Mouse (Mus musculus): ENCODE measurements around the gene Sipa1l2. TPM values are rescaled to one million over a fixed set of nuclear protein-coding genes. Genes with fewer than 3 reads are reported as not detected.

The Sipa1l2 gene
- polyA plus RNA-seq, 1 experiment from 2014 or later = 20.2 TPM

GRCm38 (mm10) chr8:125532953-125533352 lies 36.7 kb downstream of the Sipa1l2 start:
- ATAC-seq (ENCODE audit: insufficient number of reproducible peaks, insufficient read depth, low FRiP score, low TSS enrichment, low read depth) = no peak
- H3K27ac ChIP-seq = no peak overlapping the region
- H3K4me3 ChIP-seq (replicated peaks) = no peak overlapping the region
- H3K4me1 ChIP-seq (replicated peaks) = peaks cover 76% of the 10 kb centered on the region
- peaks cover 11% of the 10 kb centered on the region for H3K36me3 ChIP-seq
- H3K4me2 ChIP-seq = no peak overlapping the region
- H3K9ac ChIP-seq (replicated peaks) = no peak overlapping the region
- WGBS = 84% methylated on average over 8 of the region's 8 CpGs
- H3K27me3 ChIP-seq = no peaks in the 10 kb centered on the region; the same call in 1 of the 2 replicates
- H3K9me3 ChIP-seq = no peaks in the 10 kb centered on the region

GRCm38 (mm10) chr8:125532177-125532576 lies 37.4 kb downstream of the Sipa1l2 start:
- Histone ChIP-seq H3K9ac (replicated peaks) (no peak overlapping the region), H3K4me3 (replicated peaks) (no peak overlapping the region), H3K4me2 (no peak overlapping the region), H3K27ac (0 out of 2 replicates have a peak overlapping the region, but pooled peaks have one; percentile 50), H3K36me3 (peaks cover 3% of the 10 kb centered on the region), H3K9me3 (no peaks in the 10 kb centered on the region), H3K27me3 (no peaks in the 10 kb centered on the region; the same call in 1 of the 2 replicates), H3K4me1 (replicated peaks) (peaks cover 76% of the 10 kb centered on the region)
- ATAC-seq (ENCODE audit: insufficient number of reproducible peaks, insufficient read depth, low FRiP score, low TSS enrichment, low read depth) = no peak
- 30% methylated on average over 7 of the region's 7 CpGs for WGBS

- no peak overlapping the region for H3K4me3 ChIP-seq (replicated peaks)
- peaks cover 76% of the 10 kb centered on the region for H3K4me1 ChIP-seq (replicated peaks)
- no peaks in the 10 kb centered on the region for H3K36me3 ChIP-seq
- no peak overlapping the region for H3K9ac ChIP-seq (replicated peaks)
- WGBS = 23% methylated on average over 1 of the region's 1 CpGs
- no peak for ATAC-seq (ENCODE audit: insufficient number of reproducible peaks, insufficient read depth, low FRiP score, low TSS enrichment, low read depth)
- H3K9me3 ChIP-seq = no peaks in the 10 kb centered on the region
- peak overlapping the region; percentile 50; the same call in 1 of the 2 replicates for H3K27ac ChIP-seq
- H3K27me3 ChIP-seq = no peaks in the 10 kb centered on the region
- H3K4me2 ChIP-seq = no peak overlapping the region
These were observed 38.0 kb downstream of the Sipa1l2 start for GRCm38 (mm10) chr8:125531640-125532039.

- Histone ChIP-seq H3K9me3 (no peaks in the 10 kb centered on the region), H3K27me3 (no peaks in the 10 kb centered on the region), H3K9ac (replicated peaks) (no peak overlapping the region), H3K4me2 (no peak overlapping the region), H3K27ac (peak overlapping the region; percentile 47; the same call in 1 of the 2 replicates), H3K36me3 (no peaks in the 10 kb centered on the region), H3K4me3 (replicated peaks) (no peak overlapping the region), H3K4me1 (replicated peaks) (peaks cover 76% of the 10 kb centered on the region)
- 41% methylated on average over 6 of the region's 6 CpGs for WGBS
- no peak for ATAC-seq (ENCODE audit: insufficient number of reproducible peaks, insufficient read depth, low FRiP score, low TSS enrichment, low read depth)
These were observed 38.5 kb downstream of the Sipa1l2 start for GRCm38 (mm10) chr8:125531088-125531438.

- Histone ChIP-seq H3K27ac (no peak overlapping the region), H3K9me3 (no peaks in the 10 kb centered on the region), H3K27me3 (no peaks in the 10 kb centered on the region), H3K4me2 (no peak overlapping the region), H3K4me3 (replicated peaks) (no peak overlapping the region), H3K36me3 (no peaks in the 10 kb centered on the region), H3K4me1 (replicated peaks) (peaks cover 81% of the 10 kb centered on the region), H3K9ac (replicated peaks) (no peak overlapping the region)
- 54% methylated on average over 15 of the region's 15 CpGs for WGBS
- no peak for ATAC-seq (ENCODE audit: insufficient number of reproducible peaks, insufficient read depth, low FRiP score, low TSS enrichment, low read depth)
These were observed 39.2 kb downstream of the Sipa1l2 start for GRCm38 (mm10) chr8:125530187-125531087.

- no peak overlapping the region for H3K4me3 ChIP-seq (replicated peaks)
- no peak overlapping the region for H3K9ac ChIP-seq (replicated peaks)
- WGBS = 75% methylated on average over 6 of the region's 6 CpGs
- H3K27me3 ChIP-seq = no peaks in the 10 kb centered on the region
- ATAC-seq (ENCODE audit: insufficient number of reproducible peaks, insufficient read depth, low FRiP score, low TSS enrichment, low read depth) = no peak
- H3K27ac ChIP-seq = no peak overlapping the region
- no peak overlapping the region for H3K4me2 ChIP-seq
- peaks cover 93% of the 10 kb centered on the region for H3K4me1 ChIP-seq (replicated peaks)
- H3K36me3 ChIP-seq = no peaks in the 10 kb centered on the region
- H3K9me3 ChIP-seq = no peaks in the 10 kb centered on the region
These were observed 40.6 kb downstream of the Sipa1l2 start for GRCm38 (mm10) chr8:125529019-125529418.

- WGBS = 56% methylated on average over 3 of the region's 3 CpGs
- Histone ChIP-seq H3K4me1 (replicated peaks) (peaks cover 92% of the 10 kb centered on the region), H3K9ac (replicated peaks) (no peak overlapping the region), H3K9me3 (no peaks in the 10 kb centered on the region), H3K4me2 (no peak overlapping the region), H3K36me3 (no peaks in the 10 kb centered on the region), H3K27me3 (no peaks in the 10 kb centered on the region), H3K4me3 (replicated peaks) (no peak overlapping the region), H3K27ac (peak overlapping the region; percentile 36; the same call in 1 of the 2 replicates)
- no peak for ATAC-seq (ENCODE audit: insufficient number of reproducible peaks, insufficient read depth, low FRiP score, low TSS enrichment, low read depth)
These were observed 41.7 kb downstream of the Sipa1l2 start for GRCm38 (mm10) chr8:125527941-125528340.

GRCm38 (mm10) chr8:125526999-125527398 lies 42.6 kb downstream of the Sipa1l2 start:
- Histone ChIP-seq H3K4me2 (peak overlapping the region; percentile 42), H3K4me1 (replicated peaks) (peaks cover 91% of the 10 kb centered on the region), H3K9ac (replicated peaks) (0 out of 2 replicates have a peak overlapping the region, but pooled peaks have one; percentile 2), H3K4me3 (replicated peaks) (no peak overlapping the region), H3K27ac (peak overlapping the region; percentile 36), H3K27me3 (no peaks in the 10 kb centered on the region), H3K36me3 (no peaks in the 10 kb centered on the region), H3K9me3 (no peaks in the 10 kb centered on the region)
- 3% methylated on average over 7 of the region's 7 CpGs for WGBS
- ATAC-seq (ENCODE audit: insufficient number of reproducible peaks, insufficient read depth, low FRiP score, low TSS enrichment, low read depth) = no peak

GRCm38 (mm10) chr8:125526582-125526981 lies 43.0 kb downstream of the Sipa1l2 start:
- Histone ChIP-seq H3K4me1 (replicated peaks) (peaks cover 91% of the 10 kb centered on the region), H3K27me3 (0 out of 2 replicates have a peak, but pooled peaks cover 2% of the 10 kb centered on the region), H3K4me3 (replicated peaks) (no peak overlapping the region), H3K4me2 (peak overlapping the region; percentile 42), H3K27ac (peak overlapping the region; percentile 36), H3K9ac (replicated peaks) (no peak overlapping the region), H3K36me3 (no peaks in the 10 kb centered on the region), H3K9me3 (no peaks in the 10 kb centered on the region)
- 16% methylated on average over 7 of the region's 7 CpGs for WGBS
- ATAC-seq (ENCODE audit: insufficient number of reproducible peaks, insufficient read depth, low FRiP score, low TSS enrichment, low read depth) = no peak

- no peak overlapping the region for H3K9ac ChIP-seq (replicated peaks)
- no peak overlapping the region for H3K4me3 ChIP-seq (replicated peaks)
- H3K36me3 ChIP-seq = no peaks in the 10 kb centered on the region
- no peak for ATAC-seq (ENCODE audit: insufficient number of reproducible peaks, insufficient read depth, low FRiP score, low TSS enrichment, low read depth)
- 85% methylated on average over 2 of the region's 2 CpGs for WGBS
- peaks cover 80% of the 10 kb centered on the region for H3K4me1 ChIP-seq (replicated peaks)
- H3K4me2 ChIP-seq = no peak overlapping the region
- H3K27ac ChIP-seq = no peak overlapping the region
- H3K9me3 ChIP-seq = no peaks in the 10 kb centered on the region
- 0 out of 2 replicates have a peak, but pooled peaks cover 3% of the 10 kb centered on the region for H3K27me3 ChIP-seq
These were observed 45.1 kb downstream of the Sipa1l2 start for GRCm38 (mm10) chr8:125524479-125524878.

- Histone ChIP-seq H3K4me2 (no peak overlapping the region), H3K27me3 (0 out of 2 replicates have a peak, but pooled peaks cover 3% of the 10 kb centered on the region), H3K27ac (0 out of 2 replicates have a peak overlapping the region, but pooled peaks have one; percentile 13), H3K36me3 (no peaks in the 10 kb centered on the region), H3K9me3 (no peaks in the 10 kb centered on the region), H3K4me3 (replicated peaks) (no peak overlapping the region), H3K9ac (replicated peaks) (no peak overlapping the region), H3K4me1 (replicated peaks) (peaks cover 77% of the 10 kb centered on the region)
- ATAC-seq (ENCODE audit: insufficient number of reproducible peaks, insufficient read depth, low FRiP score, low TSS enrichment, low read depth) = no peak
- WGBS = 21% methylated on average over 5 of the region's 5 CpGs
These were observed 46.4 kb downstream of the Sipa1l2 start for GRCm38 (mm10) chr8:125523213-125523612.
